Mouse (Mus musculus) ES-E14 (cell line): ENCODE data around the gene Gatad2a. TPM values are rescaled to one million over a fixed set of nuclear protein-coding genes. Genes with fewer than 3 reads are reported as not detected.
A peak's percentile ranks its signal among the peaks of the same experiment; 100 is the strongest.

ENCODE experiments used
- DNase-seq: peaks from one replicate; pipeline ENCODE4 v3.0.0-alpha.2; 2013; ENCODE audit warnings: low read depth, low spot score
- H3K27ac ChIP-seq: 2 replicates; pipeline ENCODE4 v1.5.1; 2012; ENCODE audit warnings: low read depth, mild to moderate bottlenecking, low read length, moderate library complexity, mixed read lengths; ENCODE audit not compliant: poor library complexity, insufficient read depth, severe bottlenecking
- H3K36me3 ChIP-seq: 2 replicates; pipeline ENCODE4 v1.6.1; 2012; ENCODE audit warnings: mild to moderate bottlenecking, low read length, moderate library complexity, mixed read lengths; ENCODE audit not compliant: control insufficient read depth, poor library complexity, insufficient read depth, severe bottlenecking
- H3K4me1 ChIP-seq, 2 experiments: fragments of 150-350 bp in 1 of 2; sonication (generic) in 1 of 2; 2 replicates each; pipeline ENCODE4 v1.6.1; 2012; ENCODE audit warnings: low read length in 2 of 2, mild to moderate bottlenecking in 1 of 2, mixed read lengths in 1 of 2; ENCODE audit not compliant: control insufficient read depth in 2 of 2, insufficient read depth in 2 of 2, poor library complexity in 1 of 2
- H3K4me3 ChIP-seq, 2 experiments: fragments of 150-350 bp in 1 of 2; sonication (generic) in 1 of 2; 2 replicates each; pipeline ENCODE4 v1.5.1; 2012; ENCODE audit warnings: low read length in 2 of 2, low read depth in 1 of 2, mild to moderate bottlenecking in 1 of 2, mixed read lengths in 1 of 2; ENCODE audit not compliant: insufficient read depth in 1 of 2, poor library complexity in 1 of 2, severe bottlenecking in 1 of 2
- H3K9ac ChIP-seq: 2 replicates; pipeline ENCODE4 v1.6.1; 2012; ENCODE audit warnings: low read depth, mild to moderate bottlenecking, low read length, mixed read lengths; ENCODE audit not compliant: poor library complexity, insufficient read depth, severe bottlenecking
- H3K9me3 ChIP-seq: fragments of 150-350 bp; sonication (generic); 2 replicates; pipeline ENCODE4 v1.6.1; 2012; ENCODE audit warnings: low read depth, mild to moderate bottlenecking, low read length; ENCODE audit not compliant: control insufficient read depth, insufficient read depth
- CHD2 ChIP-seq: IDR thresholded peaks from 2 replicates; pipeline ENCODE4 v1.6.1; 2014; ENCODE audit warnings: mild to moderate bottlenecking, low read depth, low read length, inconsistent platforms
- HCFC1 ChIP-seq: IDR thresholded peaks from 2 replicates; pipeline ENCODE4 v1.6.1; 2012; ENCODE audit warnings: low read length, inconsistent platforms, borderline replicate concordance; ENCODE audit not compliant: insufficient read depth
- MAFK ChIP-seq: IDR thresholded peaks from 2 replicates; pipeline ENCODE4 v1.6.1; 2014; ENCODE audit warnings: mild to moderate bottlenecking, low read depth, low read length, inconsistent platforms; ENCODE audit not compliant: insufficient read depth
- ZC3H11A ChIP-seq: IDR thresholded peaks from 2 replicates; pipeline ENCODE4 v1.6.1; 2012; ENCODE audit warnings: low read depth, mild to moderate bottlenecking, inconsistent platforms, low read length, borderline replicate concordance
- ZNF384 ChIP-seq: IDR thresholded peaks from 2 replicates; pipeline ENCODE4 v1.6.1; 2012; ENCODE audit warnings: low read depth, low read length, inconsistent platforms
- in situ Hi-C, 2 experiments: fragments of 600-800 bp; cut with MboI; formaldehyde crosslinking; loops; one replicate each; pipeline ENCODE4 v1.15.1; 2025; ENCODE audit warnings: low sequenced_read_pairs in 2 of 2, inconsistent platforms in 1 of 2; ENCODE audit not compliant: unreplicated experiment in 2 of 2
- total RNA-seq: library from RNA; depleted of rRNA; stranded (reverse); fragments of 300-350 nt; gene quantifications from 2 replicates; pipeline ENCODE4 v1.2.3, GENCODE M21; 2012; rRNA removed

Gene Gatad2a
- 139 and 148 TPM in 2 replicates for total RNA-seq

GRCm38 (mm10) chr8:69995776-69996588 lies at the start of gene Gatad2a:
Gene Gatad2a (minus strand): TSS chr8:69996384.
- Histone ChIP-seq H3K4me1 (peaks cover 0 to 5% of the 10 kb centered on the region in 2 experiments; a peak in 2 of 4 replicates), H3K9me3 (no peaks in the 10 kb centered on the region), H3K27ac (peak within 1 kb of the TSS; percentile 74), H3K36me3 (no peaks in the 10 kb centered on the region), H3K4me3 (peak within 1 kb of the TSS; percentile 94 to 99), H3K9ac (peak within 1 kb of the TSS; percentile 95)
- TF ChIP-seq ZNF384: no peak
- no peak for TF ChIP-seq ZC3H11A
- TF ChIP-seq CHD2: peak; percentile 92
- no peak for TF ChIP-seq MAFK
- TF ChIP-seq HCFC1: peak; percentile 34; the same call in 1 of the 2 replicates
- DNase-seq: peak; percentile 99
- in situ Hi-C loops: no loop called here

GRCm38 (mm10) chr8:70043996-70044395 lies 47.8 kb upstream of the Gatad2a start:
- no peak overlapping the region for H3K27ac ChIP-seq
- no peaks in the 10 kb centered on the region for H3K9me3 ChIP-seq
- peak overlapping the region in 1 of 2 experiments; percentile 87; a peak in 1 of 4 replicates for H3K4me3 ChIP-seq
- TF ChIP-seq HCFC1 (no peak), CHD2 (no peak), MAFK (no peak), ZNF384 (no peak), ZC3H11A (no peak)
- H3K4me1 ChIP-seq: peaks cover 0 to 6% of the 10 kb centered on the region in 2 experiments; a peak in 2 of 4 replicates
- H3K9ac ChIP-seq: peak overlapping the region; percentile 95; the same call in 1 of the 2 replicates
- DNase-seq: no peak
- in situ Hi-C loops: no loop called here
- 0 out of 2 replicates have a peak, but pooled peaks cover 2% of the 10 kb centered on the region for H3K36me3 ChIP-seq

DNA sequence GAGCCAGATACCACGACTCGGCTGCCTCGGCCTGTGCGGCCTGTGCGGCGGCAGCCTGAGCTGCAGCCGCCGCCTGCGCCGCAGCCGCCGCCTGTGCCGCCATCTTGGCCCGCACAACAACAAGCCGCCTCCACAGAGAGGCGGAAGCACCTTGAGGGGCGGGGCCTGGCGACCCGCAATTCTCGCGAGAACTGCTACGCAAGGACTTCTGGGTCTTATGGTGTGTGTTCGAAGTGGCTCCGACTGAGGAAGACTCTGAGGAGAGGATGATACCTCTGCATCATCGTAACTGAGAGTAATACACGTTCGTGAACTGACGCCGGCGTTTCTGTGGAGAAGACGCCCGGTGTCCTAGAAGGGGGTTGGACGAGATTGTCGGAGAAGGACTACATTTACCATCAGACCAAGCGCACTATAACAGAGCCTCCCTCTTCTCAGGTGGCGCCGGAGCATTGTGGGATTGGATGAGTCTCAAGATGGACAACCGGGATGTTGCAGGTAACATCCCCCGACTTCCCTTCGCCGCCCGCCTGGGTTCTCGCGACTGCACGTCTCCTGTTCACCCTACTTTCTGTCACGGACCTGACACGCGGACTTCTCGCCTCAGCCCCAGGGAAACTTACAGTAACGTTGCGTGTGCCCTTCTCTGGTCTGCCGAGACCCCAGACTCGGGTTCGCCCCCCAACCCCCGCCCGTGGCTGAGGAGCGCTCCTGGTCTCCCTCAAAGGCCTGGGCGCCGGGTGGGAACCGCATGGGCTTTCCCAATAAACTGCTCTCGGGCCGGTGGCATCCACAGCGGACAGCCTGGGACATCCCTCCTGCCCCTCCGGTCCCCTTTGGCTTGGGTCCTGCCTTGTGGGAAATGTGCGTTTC lies 46.6 kb upstream of the Gatad2a start, which contains the start of the genes Mau2 and Sugp1:
Gene Mau2 (minus strand): TSS at position 152 of the 873 bp plus-strand sequence.
Gene Sugp1 (plus strand): TSS at position 231 of the 873 bp plus-strand sequence.
- peak within 1 kb of the TSS; percentile 87 to 95 for H3K4me3 ChIP-seq
- H3K9me3 ChIP-seq: no peaks in the 10 kb centered on the region
- H3K27ac ChIP-seq: peak within 1 kb of the TSS; percentile 85
- peak within 1 kb of the TSS; percentile 95 for H3K9ac ChIP-seq
- peak; percentile 94 for DNase-seq
- H3K36me3 ChIP-seq: no peaks in the 10 kb centered on the region
- TF ChIP-seq ZNF384: no peak
- TF ChIP-seq HCFC1: peak; percentile 90
- no peak for TF ChIP-seq MAFK
- TF ChIP-seq ZC3H11A: no peak
- peak; percentile 99 for TF ChIP-seq CHD2
- peaks cover 0 to 6% of the 10 kb centered on the region in 2 experiments; a peak in 2 of 4 replicates for H3K4me1 ChIP-seq
- in situ Hi-C loops: no loop called here

GRCm38 (mm10) chr8:70041885-70042546 lies 45.8 kb upstream of the Gatad2a start:
- in situ Hi-C loops: no loop called here
- TF ChIP-seq ZNF384 (no peak), HCFC1 (no peak), ZC3H11A (no peak), CHD2 (no peak), MAFK (no peak)
- no peak overlapping the region for H3K27ac ChIP-seq
- peaks cover 0 to 6% of the 10 kb centered on the region in 2 experiments; a peak in 2 of 4 replicates for H3K4me1 ChIP-seq
- peak overlapping the region; percentile 87 to 95 for H3K4me3 ChIP-seq
- H3K9me3 ChIP-seq: no peaks in the 10 kb centered on the region
- H3K36me3 ChIP-seq: no peaks in the 10 kb centered on the region; the same call in 1 of the 2 replicates
- DNase-seq: peak; percentile 15
- H3K9ac ChIP-seq: peak overlapping the region; percentile 92
